Mouse (Mus musculus) brain, embryonic 14.5 days (tissue): ENCODE measurements at regions not wholly inside any gene's neighbourhood (a gene's known extent, or its start where the extent isn't known, plus 50 kb on each side); places are given as distances from the start of the nearest gene placed in this dataset.

Experiments used
- DNase-seq: peaks from one replicate; pipeline ENCODE4 v3.0.0-alpha.2; 2011; ENCODE audit warnings: low read depth
- CTCF ChIP-seq: fragments of 200-500 bp; IDR thresholded peaks from 2 replicates; pipeline ENCODE4 v1.5.1; 2012; ENCODE audit warnings: inconsistent platforms, mild to moderate bottlenecking, moderate library complexity, borderline replicate concordance; ENCODE audit not compliant: insufficient read depth, insufficient read length; ENCODE audit errors: extremely low read depth
- POLR2A ChIP-seq: fragments of 200-500 bp; IDR thresholded peaks from 2 replicates; pipeline ENCODE4 v1.6.1; 2012; ENCODE audit warnings: mild to moderate bottlenecking, inconsistent platforms, borderline replicate concordance; ENCODE audit not compliant: poor library complexity, insufficient read depth, insufficient read length, severe bottlenecking; ENCODE audit errors: extremely low read depth

- TF ChIP-seq POLR2A (no peak), CTCF (no peak)
Measured at GRCm38 (mm10) chr11:110588280-110588679, 189.4 kb downstream of the Map2k6 start.

DNA sequence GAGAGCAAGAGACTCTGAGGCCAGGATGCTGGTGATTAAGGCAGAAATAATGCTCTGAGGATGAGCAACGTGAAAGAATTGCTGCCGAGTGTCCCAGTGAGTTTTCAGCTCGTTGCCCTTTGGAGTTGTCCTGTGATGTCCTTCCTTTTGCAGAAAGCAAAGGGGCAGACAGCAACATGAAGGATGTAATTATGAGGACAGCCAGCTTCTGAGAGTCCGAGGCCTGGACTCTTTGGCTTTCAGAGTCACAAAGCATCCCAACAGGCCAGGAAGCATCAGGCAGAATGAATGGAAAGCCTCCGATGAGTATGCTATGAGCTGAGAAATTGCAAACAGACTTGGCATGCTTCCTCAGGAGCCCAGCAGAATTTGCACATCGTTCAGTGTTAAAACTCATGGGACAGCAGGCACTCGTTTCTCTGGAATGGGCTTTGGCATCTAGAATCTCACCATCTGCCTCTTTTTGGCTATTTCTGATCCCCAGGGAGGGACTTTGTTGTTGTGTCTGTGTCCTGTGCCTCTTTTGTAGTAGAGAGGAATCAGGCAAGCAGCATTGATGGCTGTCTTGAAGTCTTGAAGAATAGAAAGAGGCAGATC is 196.4 kb downstream of the Map2k6 start:
- TF ChIP-seq CTCF: no peak
- no peak for TF ChIP-seq POLR2A

More at GRCm38 (mm10) chr11:110588280-110588679, 189.4 kb downstream of the Map2k6 start:
- no peak for DNase-seq

DNA sequence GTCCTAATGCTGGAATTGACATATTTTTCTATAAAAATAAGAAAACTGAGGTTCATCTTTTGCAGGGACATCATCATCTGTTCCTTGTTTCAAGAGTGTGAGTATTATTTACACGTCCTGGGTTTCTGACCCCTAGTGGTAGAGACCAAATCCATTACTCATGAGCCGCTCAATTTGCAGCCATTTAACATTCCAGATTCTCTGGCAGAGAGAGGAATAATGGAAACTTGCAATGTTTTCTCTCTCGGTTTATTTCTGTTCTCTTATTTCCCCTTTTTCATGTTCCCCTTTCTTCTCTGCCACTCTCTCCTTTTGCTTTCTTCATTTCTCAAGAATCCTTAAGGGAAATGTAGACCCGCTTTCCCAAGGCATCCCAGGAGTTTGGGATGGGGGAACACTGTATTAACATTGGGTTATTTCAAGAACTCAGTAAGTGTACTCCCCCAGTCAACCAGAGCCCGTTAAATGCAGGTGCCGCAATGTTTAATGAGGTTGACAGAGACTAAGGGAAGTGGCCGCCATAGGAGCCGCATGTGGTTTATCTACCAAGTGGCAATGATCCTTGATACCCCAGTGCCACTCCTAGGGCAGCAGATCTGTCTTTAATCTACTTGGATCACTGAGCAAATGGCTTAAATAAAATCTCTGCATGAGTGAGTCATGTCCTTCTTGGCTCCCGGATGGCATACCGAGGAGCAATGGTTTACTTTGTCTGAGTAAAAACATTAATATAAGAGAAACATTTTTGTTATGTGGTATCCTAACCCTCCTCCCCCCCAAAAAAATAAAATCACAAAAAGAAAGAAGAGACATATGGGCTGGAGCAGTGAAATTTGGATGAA is 206.3 kb downstream of the Map2k6 start:
- TF ChIP-seq POLR2A: no peak
- no peak for TF ChIP-seq CTCF
- no peak for DNase-seq

More for the DNA sequence above, 196.4 kb downstream of the Map2k6 start:
- DNase-seq: peak; percentile 58

- TF ChIP-seq POLR2A (no peak), CTCF (no peak)
- no peak for DNase-seq
Measured at GRCm38 (mm10) chr11:110609276-110609675, 210.4 kb downstream of the Map2k6 start.

- DNase-seq: no peak
- TF ChIP-seq POLR2A (no peak), CTCF (no peak)
Measured at GRCm38 (mm10) chr11:110610831-110611230, 211.9 kb downstream of the Map2k6 start.

DNA sequence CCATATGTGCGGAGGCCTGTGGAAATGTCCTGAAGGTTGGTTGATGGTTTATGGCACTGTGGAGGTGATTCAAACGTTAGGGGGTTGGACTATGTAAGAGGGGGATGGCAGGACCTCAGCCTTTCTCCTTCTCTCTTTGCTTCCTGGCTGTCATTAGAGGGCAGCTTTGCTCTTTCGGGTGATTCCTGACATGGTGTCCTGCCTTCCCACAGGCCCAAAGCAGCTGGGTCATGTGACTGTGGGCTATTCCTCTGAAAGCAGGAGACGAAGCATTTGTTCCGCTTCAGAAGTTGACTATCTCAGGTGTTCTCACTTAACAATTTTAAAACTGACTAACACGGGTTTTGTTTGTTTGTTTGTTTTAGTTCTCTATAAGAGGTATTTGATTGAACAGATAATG is 233.1 kb downstream of the Map2k6 start:
- TF ChIP-seq POLR2A: no peak
- TF ChIP-seq CTCF: no peak

DNA sequence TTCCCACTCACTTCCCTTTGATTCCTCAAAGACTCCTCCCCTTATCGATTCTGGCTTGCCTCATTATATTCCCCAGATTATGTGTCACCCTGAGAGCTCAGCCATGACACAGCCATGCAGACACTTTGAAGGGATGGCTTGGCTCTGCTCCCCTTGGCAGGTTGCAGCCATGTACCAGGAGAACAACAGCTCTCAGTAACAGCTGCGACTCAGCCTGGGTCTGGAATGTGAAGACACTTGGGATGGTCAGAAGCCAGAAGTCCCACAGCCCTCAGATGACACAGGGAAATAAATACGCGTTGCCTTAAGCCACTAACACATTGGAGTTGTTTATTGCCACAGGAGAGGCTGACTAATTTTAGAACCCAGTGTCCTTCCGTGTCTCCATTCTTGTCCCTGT is 234.4 kb downstream of the Map2k6 start:
- DNase-seq: peak; percentile 5
- TF ChIP-seq POLR2A (no peak), CTCF (no peak)

More for the DNA sequence above, 233.1 kb downstream of the Map2k6 start:
- DNase-seq: no peak

DNA sequence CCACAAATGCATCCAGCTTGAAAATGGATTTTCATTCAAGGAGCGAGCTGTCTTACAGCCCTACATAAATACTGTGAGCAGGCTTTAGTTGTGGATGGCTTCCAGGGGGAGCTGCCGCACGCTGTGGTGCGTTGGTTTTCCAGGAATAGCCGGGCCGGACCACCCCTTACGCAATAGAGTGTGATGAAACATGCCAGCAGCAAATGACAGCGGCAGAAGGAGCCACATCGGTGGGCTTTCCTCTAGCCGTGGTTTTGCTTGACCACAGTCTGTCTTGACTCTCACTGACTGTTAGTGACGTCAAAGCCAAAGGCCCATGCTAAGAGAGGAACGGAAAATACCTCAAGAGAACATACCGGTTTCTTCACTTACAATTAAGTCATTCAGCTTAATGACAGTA is 243.6 kb downstream of the Map2k6 start:
- DNase-seq: no peak
- TF ChIP-seq CTCF (no peak), POLR2A (no peak)

DNA sequence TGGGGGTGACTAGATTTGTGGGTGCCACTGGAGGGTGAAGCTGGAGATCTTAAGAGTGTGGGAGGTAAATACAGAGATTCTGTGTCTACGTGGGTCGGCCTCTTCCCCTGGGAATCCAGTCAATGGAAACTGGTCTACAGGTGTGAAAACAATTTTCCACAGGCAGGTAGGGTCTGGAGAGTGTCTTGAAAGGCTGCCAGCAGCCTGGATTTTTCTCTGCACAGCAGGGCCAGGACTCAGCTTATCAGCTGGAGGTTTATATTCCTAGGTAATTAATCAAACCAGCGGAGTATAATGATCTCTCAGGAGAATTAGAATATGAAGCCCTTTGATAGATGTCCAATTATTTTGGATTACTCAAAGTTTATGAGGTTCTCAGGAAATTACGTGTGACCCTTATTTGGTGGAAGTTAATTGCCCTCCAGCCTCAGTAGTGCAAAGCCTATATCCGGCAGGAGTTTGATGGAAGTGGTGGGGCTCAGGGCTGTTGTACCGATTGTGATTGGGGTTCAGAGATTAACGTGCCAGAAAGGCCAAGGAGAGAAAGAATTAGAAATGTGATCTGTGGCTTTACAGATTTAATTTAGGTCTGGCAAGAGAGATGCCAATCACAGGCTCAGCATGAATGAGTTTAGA is 250.8 kb downstream of the Map2k6 start:
- DNase-seq: peak; percentile 62
- TF ChIP-seq CTCF (no peak), POLR2A (no peak)

- DNase-seq: peak; percentile 19
- TF ChIP-seq CTCF (no peak), POLR2A (no peak)
Measured at GRCm38 (mm10) chr11:110652068-110652467, 253.1 kb downstream of the Map2k6 start.

DNA sequence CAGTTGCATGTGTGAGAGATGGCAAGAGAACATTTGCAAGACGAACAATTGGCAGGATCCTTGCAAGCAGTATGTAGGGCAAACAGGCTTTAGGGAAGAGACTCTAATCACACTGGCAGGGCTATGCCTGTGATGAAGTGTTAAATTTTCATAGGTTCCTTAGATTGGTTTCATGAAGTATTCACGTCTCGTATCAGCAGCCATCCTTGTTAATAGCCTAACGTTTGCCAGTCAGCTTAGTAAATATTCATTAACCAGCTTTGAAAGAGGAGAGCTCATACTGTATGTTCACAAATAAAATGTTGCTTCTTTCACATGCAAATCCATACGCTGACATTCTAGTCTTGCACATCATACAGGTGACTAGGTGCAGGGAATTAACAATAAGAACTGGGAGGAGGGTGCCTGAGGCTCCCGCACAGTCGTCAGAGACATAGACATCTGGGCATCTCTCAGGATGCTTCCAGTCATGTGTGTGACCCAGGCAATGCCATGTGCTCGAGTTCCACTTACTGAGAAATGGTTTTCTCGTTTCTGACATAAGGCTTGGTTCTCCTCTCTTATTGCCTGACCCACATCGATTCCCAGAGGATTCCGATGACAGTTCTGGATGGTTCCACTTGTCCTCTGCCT is 257.7 kb downstream of the Map2k6 start:
- no peak for TF ChIP-seq POLR2A
- TF ChIP-seq CTCF: no peak
- peak; percentile 73 for DNase-seq
